Mouse (Mus musculus) limb, embryonic 15.5 days (tissue): ENCODE measurements around the gene Gpnmb. TPM values are rescaled to one million over a fixed set of nuclear protein-coding genes. Genes with fewer than 3 reads are reported as not detected.

Experiments used
- ATAC-seq: fragments of 200-750 bp; cut with Nextera tagmentation; 2 replicates; pipeline ENCODE4 v1.8.0; 2017; ENCODE audit warnings: low read depth, moderate TSS enrichment; ENCODE audit not compliant: insufficient number of reproducible peaks, low FRiP score, low TSS enrichment
- H3K27ac ChIP-seq: fragments of 300-500 bp; sonication (generic); 2 replicates; pipeline ENCODE4 v1.5.1; 2015; ENCODE audit warnings: moderate library complexity, mild to moderate bottlenecking, inconsistent platforms
- H3K27me3 ChIP-seq: fragments of 300-500 bp; sonication (generic); 2 replicates; pipeline ENCODE4 v1.6.1; 2015; ENCODE audit warnings: inconsistent platforms
- H3K36me3 ChIP-seq: fragments of 300-500 bp; sonication (generic); 2 replicates; pipeline ENCODE4 v1.6.1; 2015; ENCODE audit warnings: inconsistent platforms
- H3K4me1 ChIP-seq: fragments of 300-500 bp; sonication (generic); 2 replicates; pipeline ENCODE4 v1.6.1; 2015; ENCODE audit warnings: inconsistent platforms
- H3K4me2 ChIP-seq: fragments of 300-500 bp; sonication (generic); 2 replicates; pipeline ENCODE4 v1.6.1; 2015; ENCODE audit warnings: mild to moderate bottlenecking, inconsistent platforms
- H3K4me3 ChIP-seq: fragments of 300-500 bp; sonication (generic); 2 replicates; pipeline ENCODE4 v1.5.1; 2015; ENCODE audit warnings: mild to moderate bottlenecking, inconsistent platforms
- H3K9ac ChIP-seq: fragments of 300-500 bp; sonication (generic); 2 replicates; pipeline ENCODE4 v1.6.1; 2015; ENCODE audit warnings: inconsistent platforms
- H3K9me3 ChIP-seq: fragments of 300-500 bp; sonication (generic); 2 replicates; pipeline ENCODE4 v1.6.1; 2016; ENCODE audit warnings: inconsistent platforms
- WGBS: fragments of 180-500 bp; shearing (Covaris S2); methylation state at CpG from one replicate; pipeline ENCODE4 v1.1.7; 2015; 5-methylcytosine and 5-hydroxymethylcytosine counted together
- polyA plus RNA-seq: library from polyadenylated mRNA; unstranded; fragments of >200 nt; fragmentation: Nextera tagmentation; extraction: Ambion mirVana; gene quantifications from 2 replicates; pipeline ENCODE4 v1.2.1, GENCODE M21; 2015

The Gpnmb gene
- polyA plus RNA-seq, 1 experiment from 2014 or later = 1.6 TPM

DNA sequence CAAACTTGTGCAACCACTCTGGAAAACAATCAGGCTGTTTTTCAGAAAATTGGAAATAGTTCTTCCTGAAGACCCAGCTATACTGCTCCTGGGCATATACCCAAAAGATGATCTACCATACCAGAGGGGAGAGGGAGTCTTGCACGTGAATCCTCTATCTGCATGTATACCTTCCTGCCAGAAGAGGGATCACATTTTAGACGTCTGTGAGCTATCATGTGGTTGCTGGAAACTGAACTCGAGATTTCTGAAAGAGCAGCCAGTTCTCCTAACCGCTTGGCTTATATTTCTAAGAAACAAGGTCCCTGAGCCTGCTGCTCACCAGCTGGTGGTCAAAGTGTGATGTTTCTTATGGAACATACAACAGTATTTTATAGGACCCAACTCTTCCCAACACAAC, 32.0 kb downstream of the Gpnmb start:
- Histone ChIP-seq H3K27me3 (no peaks in the 10 kb centered on the region), H3K9ac (no peak overlapping the region), H3K27ac (no peak overlapping the region), H3K4me1 (no peaks in the 10 kb centered on the region), H3K4me2 (no peak overlapping the region), H3K36me3 (no peaks in the 10 kb centered on the region), H3K9me3 (no peaks in the 10 kb centered on the region), H3K4me3 (no peak overlapping the region)
- ATAC-seq = no peak
- 32% methylated on average over 4 of the region's 4 CpGs for WGBS

DNA sequence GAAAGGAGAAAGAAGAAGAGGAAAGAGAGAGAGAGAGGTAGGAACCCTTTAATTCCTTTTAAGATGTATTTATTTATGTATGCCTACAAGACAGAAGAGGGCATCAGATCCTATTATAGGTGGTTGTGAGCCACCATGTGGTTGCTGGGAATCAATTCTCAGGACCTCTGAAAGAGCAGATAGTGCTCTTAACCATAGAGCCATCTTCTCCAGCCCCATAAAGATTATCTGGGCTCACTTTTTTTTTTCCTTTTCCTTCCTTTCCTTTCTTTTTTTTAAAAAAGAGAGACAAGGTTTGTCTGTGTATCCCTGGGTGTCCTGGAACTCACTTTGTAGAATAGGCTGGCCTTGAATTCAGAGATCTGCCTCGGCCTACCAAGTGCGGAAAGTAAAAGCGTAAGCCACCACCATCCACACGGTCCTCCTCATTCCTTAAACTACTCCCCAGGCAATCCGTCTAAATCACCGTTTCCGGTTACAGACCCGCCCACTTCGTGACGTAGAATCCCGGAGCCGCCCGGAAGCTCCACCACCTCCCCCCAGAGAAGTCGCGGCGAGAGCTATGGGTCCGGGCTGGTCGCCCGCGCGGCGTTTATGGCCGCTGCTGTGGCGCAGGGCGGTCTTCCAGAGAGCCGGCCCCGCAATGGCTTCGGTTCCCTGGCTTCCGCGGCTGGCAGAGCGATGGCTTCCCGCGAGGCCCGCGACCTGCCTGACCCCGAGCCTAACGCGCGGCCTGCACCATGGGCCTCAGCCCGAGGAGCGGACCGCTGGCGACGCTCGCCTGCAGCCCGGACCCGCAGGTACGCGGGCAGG, 37.2 kb downstream of the Gpnmb start, which contains the start of gene Malsu1:
TSS of gene Malsu1 (plus strand) at position 492 of the 813 bp plus-strand sequence.
- H3K27ac ChIP-seq = peak within 1 kb of the TSS; percentile 87
- H3K4me3 ChIP-seq = peak within 1 kb of the TSS; percentile 97
- no peaks in the 10 kb centered on the region for H3K9me3 ChIP-seq
- H3K9ac ChIP-seq = peak within 1 kb of the TSS; percentile 96
- ATAC-seq = peak; percentile 93
- H3K36me3 ChIP-seq = no peaks in the 10 kb centered on the region
- under 1% methylated on average over 49 of the region's 49 CpGs for WGBS
- H3K27me3 ChIP-seq = no peaks in the 10 kb centered on the region
- H3K4me1 ChIP-seq = peaks cover 9% of the 10 kb centered on the region
- H3K4me2 ChIP-seq = peak within 1 kb of the TSS; percentile 70

DNA sequence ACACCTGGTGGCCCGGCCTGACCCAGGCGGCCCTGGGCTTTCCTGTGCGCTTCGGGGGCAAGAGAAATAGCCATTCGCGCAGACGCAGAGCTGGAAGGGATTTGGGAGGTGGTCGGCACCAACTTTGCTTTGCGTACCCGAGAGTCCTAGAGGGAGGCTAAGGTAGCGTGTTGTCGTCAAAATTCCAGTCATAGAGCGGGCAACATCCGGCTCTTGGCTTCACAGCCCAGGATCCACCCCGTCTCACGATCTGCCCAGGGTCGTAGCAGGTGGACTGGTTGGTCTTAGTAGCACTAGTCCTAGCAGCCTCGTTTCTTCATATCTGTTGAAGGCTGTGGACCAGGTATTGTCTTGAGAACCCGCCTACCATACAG, 37.8 kb downstream of the Gpnmb start:
- no peaks in the 10 kb centered on the region for H3K36me3 ChIP-seq
- peak; percentile 49 for ATAC-seq
- H3K4me1 ChIP-seq = peaks cover 9% of the 10 kb centered on the region
- under 1% methylated on average over 19 of the region's 19 CpGs for WGBS
- peak overlapping the region; percentile 96 for H3K9ac ChIP-seq
- H3K27me3 ChIP-seq = no peaks in the 10 kb centered on the region
- H3K27ac ChIP-seq = peak overlapping the region; percentile 87
- H3K4me3 ChIP-seq = peak overlapping the region; percentile 97
- peak overlapping the region; percentile 70 for H3K4me2 ChIP-seq
- no peaks in the 10 kb centered on the region for H3K9me3 ChIP-seq

DNA sequence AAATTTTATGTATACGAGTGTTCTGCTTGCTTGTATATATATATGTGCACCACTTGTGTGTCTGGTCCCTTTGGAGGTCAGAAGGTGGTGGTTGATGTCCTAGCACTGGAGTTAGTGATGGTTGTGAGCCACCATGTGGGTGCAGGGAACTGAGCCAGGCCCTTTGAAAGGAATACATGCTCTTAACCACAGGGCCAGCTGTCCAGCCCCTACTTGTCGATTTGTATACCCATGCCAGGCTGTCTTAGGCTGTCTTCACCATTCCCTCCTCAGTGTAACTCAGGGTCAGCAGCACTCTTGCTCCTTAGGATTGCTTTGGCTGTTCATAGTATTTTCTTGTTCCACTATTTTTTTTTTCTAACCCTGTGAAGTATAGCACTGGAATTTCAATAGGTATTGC, 41.5 kb downstream of the Gpnmb start:
- Histone ChIP-seq H3K9me3 (no peaks in the 10 kb centered on the region), H3K4me2 (no peak overlapping the region), H3K27ac (no peak overlapping the region), H3K27me3 (no peaks in the 10 kb centered on the region), H3K36me3 (0 out of 2 replicates have a peak, but pooled peaks cover 7% of the 10 kb centered on the region), H3K4me3 (no peak overlapping the region), H3K4me1 (peaks cover 9% of the 10 kb centered on the region), H3K9ac (no peak overlapping the region)
- ATAC-seq = no peak
- WGBS = 90% methylated on average over 2 of the region's 2 CpGs

DNA sequence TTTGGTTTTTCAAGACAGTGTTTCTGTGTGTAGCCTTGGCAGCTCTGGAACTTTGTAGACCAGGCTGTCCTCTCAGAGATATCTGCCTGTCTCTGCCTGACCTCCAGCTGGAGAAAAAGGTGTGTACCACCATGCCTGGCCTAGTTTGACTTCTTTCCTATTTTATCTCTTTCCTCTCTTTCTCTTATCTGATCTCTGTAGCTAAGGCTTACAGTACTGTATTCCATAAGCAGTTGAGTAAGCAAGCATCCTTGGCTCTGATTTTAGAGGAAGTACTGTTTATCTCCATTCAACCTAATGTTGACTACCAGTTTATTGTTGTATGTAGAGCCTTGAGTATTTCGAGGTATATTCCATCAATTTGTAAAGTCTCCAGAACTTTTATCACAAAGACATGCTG, 43.0 kb downstream of the Gpnmb start:
- H3K27ac ChIP-seq = no peak overlapping the region
- WGBS = 88% methylated on average over 1 of the region's 1 CpGs
- no peaks in the 10 kb centered on the region for H3K9me3 ChIP-seq
- no peak overlapping the region for H3K4me2 ChIP-seq
- peaks cover 20% of the 10 kb centered on the region for H3K36me3 ChIP-seq
- H3K4me3 ChIP-seq = no peak overlapping the region
- ATAC-seq = no peak
- no peak overlapping the region for H3K9ac ChIP-seq
- H3K4me1 ChIP-seq = peaks cover 9% of the 10 kb centered on the region
- H3K27me3 ChIP-seq = no peaks in the 10 kb centered on the region

DNA sequence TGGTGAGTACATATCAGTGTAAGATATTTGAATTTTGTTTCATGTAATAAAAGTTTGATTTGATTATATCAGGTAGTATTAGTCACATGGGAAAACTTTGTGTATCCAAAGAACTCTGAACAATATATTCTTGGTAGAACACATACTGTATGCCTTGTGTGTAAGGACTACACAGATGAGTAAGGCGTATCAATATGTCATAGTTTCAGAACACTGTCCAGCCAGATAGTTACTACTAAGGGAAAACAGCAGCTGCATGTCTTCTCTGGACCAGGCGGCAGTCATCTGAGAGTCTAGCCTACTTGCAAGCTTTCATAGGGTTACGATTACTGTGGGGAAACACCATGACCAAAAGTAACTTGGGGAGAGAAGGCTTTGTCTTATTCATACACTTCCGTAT, 46.7 kb downstream of the Gpnmb start:
- H3K4me3 ChIP-seq = no peak overlapping the region
- H3K4me1 ChIP-seq = no peaks in the 10 kb centered on the region
- no peaks in the 10 kb centered on the region for H3K9me3 ChIP-seq
- H3K27ac ChIP-seq = no peak overlapping the region
- no peak overlapping the region for H3K4me2 ChIP-seq
- WGBS = 90% methylated on average over 4 of the region's 4 CpGs
- peaks cover 50% of the 10 kb centered on the region for H3K36me3 ChIP-seq
- H3K27me3 ChIP-seq = no peaks in the 10 kb centered on the region
- no peak for ATAC-seq
- no peak overlapping the region for H3K9ac ChIP-seq

DNA sequence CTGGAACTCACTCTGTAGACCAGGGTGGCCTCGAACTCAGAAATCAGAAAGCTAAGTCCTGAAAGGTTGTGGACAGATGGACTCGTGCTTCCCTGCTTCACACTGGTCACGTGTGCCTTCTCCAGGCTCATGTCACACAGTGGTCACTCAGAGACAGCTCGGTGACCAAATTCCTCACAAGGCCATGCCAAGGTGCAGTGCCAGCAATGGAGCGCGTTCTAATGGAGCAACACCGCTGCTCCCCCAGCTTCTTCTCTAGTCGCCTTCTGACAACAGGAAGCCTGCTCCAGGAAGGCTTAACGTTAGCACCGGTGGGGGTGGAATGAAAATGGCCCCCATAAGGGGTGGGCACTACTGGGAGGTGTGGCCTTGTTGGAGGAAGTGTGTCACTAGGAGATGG, 58.6 kb downstream of the Gpnmb start:
- no peak overlapping the region for H3K27ac ChIP-seq
- H3K27me3 ChIP-seq = no peaks in the 10 kb centered on the region
- H3K9me3 ChIP-seq = no peaks in the 10 kb centered on the region
- H3K36me3 ChIP-seq = peaks cover 57% of the 10 kb centered on the region
- WGBS = 87% methylated on average over 10 of the region's 10 CpGs
- no peak overlapping the region for H3K9ac ChIP-seq
- H3K4me1 ChIP-seq = peaks cover 17% of the 10 kb centered on the region
- ATAC-seq = no peak
- H3K4me3 ChIP-seq = no peak overlapping the region
- H3K4me2 ChIP-seq = no peak overlapping the region

DNA sequence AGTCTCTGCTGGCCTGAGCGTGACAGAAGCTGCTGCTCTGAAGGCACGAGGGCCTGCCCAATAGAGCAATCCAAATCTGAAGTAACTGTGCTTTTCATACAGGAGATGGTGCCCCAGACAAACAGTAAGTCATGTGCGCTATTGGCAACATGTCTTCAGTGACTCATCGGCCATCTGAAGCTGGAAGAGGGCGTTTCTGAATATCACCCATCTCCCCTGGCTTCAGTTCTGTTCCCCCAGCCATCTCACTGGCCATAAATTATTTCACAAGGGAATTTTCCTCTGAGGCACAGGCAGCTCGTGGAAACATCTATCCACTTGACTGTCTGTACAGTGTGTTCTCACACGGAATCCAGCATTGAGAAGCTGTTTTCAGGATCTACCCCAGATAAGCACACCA, 60.1 kb downstream of the Gpnmb start:
- ATAC-seq = no peak
- H3K27me3 ChIP-seq = no peaks in the 10 kb centered on the region
- H3K9ac ChIP-seq = no peak overlapping the region
- 67% methylated on average over 7 of the region's 7 CpGs for WGBS
- H3K9me3 ChIP-seq = no peaks in the 10 kb centered on the region
- no peak overlapping the region for H3K4me2 ChIP-seq
- H3K4me1 ChIP-seq = peaks cover 17% of the 10 kb centered on the region
- H3K4me3 ChIP-seq = no peak overlapping the region
- H3K27ac ChIP-seq = peak overlapping the region; percentile 76
- H3K36me3 ChIP-seq = peaks cover 46% of the 10 kb centered on the region

DNA sequence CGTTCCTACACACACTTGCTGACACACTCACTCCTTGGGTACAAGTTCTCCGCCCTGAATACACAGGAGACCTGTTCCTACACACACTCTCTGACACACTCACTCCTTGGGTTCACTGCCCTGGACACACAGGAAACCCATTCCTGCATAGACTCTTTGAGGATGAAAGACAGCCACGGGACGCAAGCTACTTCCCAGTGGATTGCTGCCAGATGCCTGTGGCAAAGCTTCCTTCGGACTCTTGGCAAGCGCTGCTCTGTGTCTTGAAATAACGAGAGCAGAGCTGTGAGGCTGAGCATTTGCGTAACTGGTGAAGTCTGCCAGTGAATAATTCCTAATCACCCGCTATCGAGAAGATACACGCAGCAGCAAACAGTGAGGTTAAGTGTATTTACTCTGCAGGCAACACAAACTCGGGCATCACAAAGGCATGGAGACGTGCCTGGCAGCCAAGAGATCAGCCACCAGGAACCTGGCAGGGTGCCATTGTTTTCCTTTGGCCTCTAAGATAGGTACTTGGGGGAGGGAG, 60.7 kb downstream of the Gpnmb start:
- Histone ChIP-seq H3K27ac (peak overlapping the region; percentile 76), H3K36me3 (peaks cover 40% of the 10 kb centered on the region), H3K9ac (no peak overlapping the region), H3K4me2 (peak overlapping the region; percentile 26; the same call in 1 of the 2 replicates), H3K9me3 (no peaks in the 10 kb centered on the region), H3K4me1 (peaks cover 17% of the 10 kb centered on the region), H3K4me3 (peak overlapping the region; percentile 9; the same call in 1 of the 2 replicates), H3K27me3 (no peaks in the 10 kb centered on the region)
- WGBS = 25% methylated on average over 13 of the region's 13 CpGs
- ATAC-seq = no peak

DNA sequence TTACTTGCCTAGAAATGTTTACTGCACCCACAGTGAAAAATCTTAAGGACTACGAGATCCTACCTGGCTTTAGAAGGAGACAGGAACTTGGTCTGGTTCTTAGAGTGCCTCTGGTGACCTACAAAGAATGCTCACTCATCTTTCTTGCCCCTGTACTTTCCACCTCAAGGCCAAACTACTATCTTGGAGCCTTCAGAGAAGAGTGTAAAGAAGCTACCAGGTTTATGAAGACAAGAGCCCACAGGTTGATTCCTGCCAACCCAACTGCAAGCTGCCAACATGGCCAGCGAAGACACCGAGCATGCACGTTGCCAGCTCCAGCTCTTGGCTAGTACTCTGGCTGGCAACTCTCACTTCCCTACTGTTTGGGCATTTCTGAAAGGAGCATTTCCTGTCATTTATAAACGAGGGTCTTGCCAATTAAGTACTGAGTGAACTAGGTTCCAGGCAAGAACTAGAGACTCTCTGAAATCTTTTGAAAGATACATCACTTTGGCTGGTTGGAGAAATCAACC, 61.3 kb downstream of the Gpnmb start:
- Histone ChIP-seq H3K27ac (peak overlapping the region; percentile 76), H3K4me3 (no peak overlapping the region), H3K9ac (no peak overlapping the region), H3K9me3 (no peaks in the 10 kb centered on the region), H3K36me3 (peaks cover 41% of the 10 kb centered on the region), H3K4me1 (peaks cover 17% of the 10 kb centered on the region), H3K4me2 (no peak overlapping the region), H3K27me3 (no peaks in the 10 kb centered on the region)
- ATAC-seq = no peak
- 70% methylated on average over 5 of the region's 5 CpGs for WGBS

DNA sequence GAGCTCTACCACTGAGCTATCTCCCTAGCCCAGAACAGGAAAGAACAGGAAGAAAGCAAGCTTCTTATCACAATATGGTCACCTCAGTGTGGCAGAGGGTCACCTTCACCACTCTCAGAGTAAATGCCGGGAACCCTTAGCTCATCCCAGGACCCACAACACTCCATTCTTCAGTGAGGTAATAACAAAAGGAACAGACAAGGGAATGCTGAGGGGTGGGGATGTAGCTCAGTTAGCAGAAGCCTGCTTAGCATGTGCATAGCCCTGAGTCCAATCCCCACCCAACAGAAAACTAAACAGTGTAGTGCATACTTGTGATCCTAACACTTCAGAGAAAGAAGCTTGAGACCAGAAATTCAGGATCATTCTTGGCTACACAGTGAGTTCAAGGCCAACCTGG, 62.7 kb downstream of the Gpnmb start:
- H3K27me3 ChIP-seq = no peaks in the 10 kb centered on the region
- H3K4me2 ChIP-seq = no peak overlapping the region
- peaks cover 39% of the 10 kb centered on the region for H3K36me3 ChIP-seq
- no peak overlapping the region for H3K27ac ChIP-seq
- 93% methylated on average over 1 of the region's 1 CpGs for WGBS
- H3K9me3 ChIP-seq = no peaks in the 10 kb centered on the region
- no peak overlapping the region for H3K4me3 ChIP-seq
- ATAC-seq = no peak
- peaks cover 17% of the 10 kb centered on the region for H3K4me1 ChIP-seq
- no peak overlapping the region for H3K9ac ChIP-seq

DNA sequence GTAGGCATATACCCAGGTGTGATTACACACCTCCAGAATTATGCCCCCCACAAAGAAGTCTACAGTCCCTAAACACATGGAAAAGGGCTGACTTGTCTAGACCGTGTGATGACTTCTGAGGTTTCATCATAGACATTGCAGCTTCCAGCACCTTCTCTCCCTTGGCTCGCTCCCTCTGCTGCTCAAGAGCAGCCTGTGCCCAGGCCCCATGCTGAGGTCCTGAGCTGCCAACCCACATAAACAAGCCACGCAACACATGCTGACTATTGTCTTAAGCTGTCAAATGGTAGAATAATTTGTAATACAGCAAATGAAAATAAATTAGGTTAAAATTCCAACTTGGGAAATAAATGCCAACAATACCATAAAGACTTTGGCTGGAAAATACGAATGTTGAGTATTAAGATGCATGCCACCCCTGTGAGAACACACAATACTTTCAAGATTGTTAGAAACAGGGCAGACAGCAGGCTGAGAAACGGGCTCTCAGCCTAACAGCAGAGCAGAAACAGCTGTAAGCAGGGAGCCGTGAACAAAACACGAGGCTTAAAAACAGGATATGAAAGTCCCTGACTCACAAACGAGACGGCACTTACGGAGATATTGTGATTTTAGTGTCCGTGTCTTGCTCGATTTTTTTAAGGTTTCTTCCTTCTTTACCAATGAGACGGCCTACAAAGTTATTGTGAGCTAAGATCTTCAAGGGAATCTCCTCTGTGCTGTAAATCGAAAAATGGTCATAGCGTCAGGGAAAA, 70.6 kb downstream of the Gpnmb start:
- no peak overlapping the region for H3K27ac ChIP-seq
- no peak for ATAC-seq
- peaks cover 53% of the 10 kb centered on the region for H3K36me3 ChIP-seq

More for the DNA sequence above, 70.6 kb downstream of the Gpnmb start:
- Histone ChIP-seq H3K27me3 (no peaks in the 10 kb centered on the region), H3K4me3 (no peak overlapping the region), H3K4me2 (no peak overlapping the region), H3K4me1 (no peaks in the 10 kb centered on the region), H3K9me3 (no peaks in the 10 kb centered on the region), H3K9ac (no peak overlapping the region)
- WGBS = 84% methylated on average over 15 of the region's 15 CpGs
